Mouse (Mus musculus) adrenal gland, postnatal 4 days (tissue): ENCODE measurements around the gene Il2rb. TPM values are rescaled to one million over a fixed set of nuclear protein-coding genes. Genes with fewer than 3 reads are reported as not detected.

Source experiments
- DNase-seq, 2 experiments: peaks; one replicate each; pipeline ENCODE4 v3.0.0; 2021 to 2022; ENCODE audit warnings: low spot score in 2 of 2, mixed read lengths in 2 of 2
- total RNA-seq, 2 experiments: library from RNA; stranded (reverse); gene quantifications; 2 replicates each; pipeline ENCODE4 v1.2.3; 2021

The Il2rb gene
- total RNA-seq, 2 experiments from 2014 or later, result 0.64 to 1.3 TPM

- no peak for DNase-seq
These were observed 12.6 kb downstream of the Il2rb start for GRCm38 (mm10) chr15:78482518-78482917.

DNA sequence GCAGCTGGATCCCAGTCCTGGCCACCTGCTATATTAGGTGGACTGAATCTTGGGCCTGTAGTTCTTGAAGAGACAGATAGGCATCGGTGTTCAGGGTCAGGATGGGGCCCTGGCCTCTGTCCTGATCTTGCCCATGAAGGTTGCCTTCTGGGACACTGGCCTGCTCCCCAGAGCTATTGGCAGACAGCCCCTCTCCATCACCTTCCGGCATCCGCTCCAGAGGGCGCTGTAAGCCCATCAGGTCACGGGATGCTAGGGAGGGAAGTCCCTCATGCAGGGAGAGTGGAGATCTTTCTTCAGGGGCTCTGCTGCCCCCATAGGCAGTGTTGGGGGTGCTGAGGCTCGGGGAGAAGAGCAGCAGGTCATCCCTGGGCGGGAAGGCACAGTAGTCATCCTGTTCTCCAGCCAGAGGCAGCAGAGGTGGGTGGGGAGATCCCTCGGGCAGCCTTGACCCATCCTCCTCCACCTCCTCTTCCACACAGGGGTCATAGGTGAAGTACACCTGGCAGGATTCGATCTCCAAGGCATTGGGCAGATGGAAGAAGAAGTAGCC is 13.5 kb downstream of the Il2rb start:
- DNase-seq, result no peak

DNA sequence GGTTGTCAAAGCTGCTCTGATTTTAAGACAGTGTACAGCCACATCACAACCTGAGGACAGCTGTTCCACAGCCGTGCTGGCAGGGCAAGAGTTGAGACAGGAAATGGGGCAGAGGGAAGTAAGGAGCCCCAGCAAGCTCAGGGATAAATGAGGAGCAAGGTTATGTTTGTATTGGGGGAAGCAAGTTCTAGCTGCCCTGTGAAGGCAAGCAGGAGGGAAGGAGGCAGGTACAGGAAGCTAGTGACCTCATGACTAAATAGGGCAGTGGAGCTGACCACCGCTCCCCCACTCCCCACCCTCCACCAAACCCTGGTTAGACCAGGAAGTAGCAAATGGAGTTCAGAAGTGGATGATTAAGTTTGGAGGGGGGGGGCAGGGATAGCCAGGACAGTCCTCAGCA is 14.1 kb downstream of the Il2rb start:
- DNase-seq, result no peak

GRCm38 (mm10) chr15:78480111-78480510 is 15.0 kb downstream of the Il2rb start:
- no peak for DNase-seq

- no peak for DNase-seq
These were observed 15.6 kb downstream of the Il2rb start for GRCm38 (mm10) chr15:78479470-78479869.

DNA sequence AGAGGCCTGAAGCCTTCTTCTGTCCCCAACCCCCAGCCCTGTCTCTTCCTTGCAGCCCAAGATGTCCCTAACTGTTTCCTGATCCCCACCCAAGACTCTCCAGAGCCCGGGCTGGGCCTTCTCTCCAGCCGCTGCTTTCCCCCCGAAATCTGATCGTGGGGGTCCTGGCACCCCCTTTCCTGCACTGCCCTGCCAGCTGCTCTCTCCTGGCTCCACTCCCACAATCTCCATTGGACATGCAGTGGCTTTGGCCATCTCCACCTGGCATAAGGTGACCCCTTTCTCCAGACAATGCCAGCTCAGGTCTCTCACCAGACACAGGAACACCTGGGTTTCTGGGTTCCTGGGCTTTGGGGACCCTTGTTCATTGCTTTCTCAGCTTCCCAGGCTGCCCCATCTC is 17.0 kb downstream of the Il2rb start:
- DNase-seq, result no peak

- no peak for DNase-seq
These were observed 18.2 kb downstream of the Il2rb start for GRCm38 (mm10) chr15:78476878-78477277.

- no peak for DNase-seq
These were observed 19.5 kb downstream of the Il2rb start for GRCm38 (mm10) chr15:78475604-78476031.

GRCm38 (mm10) chr15:78473442-78473841 is 21.6 kb downstream of the Il2rb start:
- no peak for DNase-seq

DNA sequence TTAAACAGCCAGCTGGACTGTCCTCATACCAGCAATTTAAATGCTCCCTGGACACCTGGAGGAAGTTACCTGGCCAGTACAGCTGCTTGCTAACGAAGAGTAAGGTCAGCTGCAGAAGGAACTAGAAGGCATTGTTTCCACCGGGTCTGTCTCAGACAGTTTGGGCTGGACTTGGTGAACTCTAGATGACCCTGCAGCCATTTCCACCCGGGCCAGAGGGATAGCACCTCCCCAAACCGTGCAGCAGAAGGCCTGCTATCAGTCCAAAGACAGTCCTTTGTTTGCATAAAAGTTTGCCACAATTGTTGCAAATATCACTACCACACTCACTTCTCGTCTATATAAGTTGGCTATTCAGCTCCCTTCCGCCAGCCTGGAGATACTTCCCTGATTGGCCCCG is 23.2 kb downstream of the Il2rb start:
- no peak for DNase-seq

DNA sequence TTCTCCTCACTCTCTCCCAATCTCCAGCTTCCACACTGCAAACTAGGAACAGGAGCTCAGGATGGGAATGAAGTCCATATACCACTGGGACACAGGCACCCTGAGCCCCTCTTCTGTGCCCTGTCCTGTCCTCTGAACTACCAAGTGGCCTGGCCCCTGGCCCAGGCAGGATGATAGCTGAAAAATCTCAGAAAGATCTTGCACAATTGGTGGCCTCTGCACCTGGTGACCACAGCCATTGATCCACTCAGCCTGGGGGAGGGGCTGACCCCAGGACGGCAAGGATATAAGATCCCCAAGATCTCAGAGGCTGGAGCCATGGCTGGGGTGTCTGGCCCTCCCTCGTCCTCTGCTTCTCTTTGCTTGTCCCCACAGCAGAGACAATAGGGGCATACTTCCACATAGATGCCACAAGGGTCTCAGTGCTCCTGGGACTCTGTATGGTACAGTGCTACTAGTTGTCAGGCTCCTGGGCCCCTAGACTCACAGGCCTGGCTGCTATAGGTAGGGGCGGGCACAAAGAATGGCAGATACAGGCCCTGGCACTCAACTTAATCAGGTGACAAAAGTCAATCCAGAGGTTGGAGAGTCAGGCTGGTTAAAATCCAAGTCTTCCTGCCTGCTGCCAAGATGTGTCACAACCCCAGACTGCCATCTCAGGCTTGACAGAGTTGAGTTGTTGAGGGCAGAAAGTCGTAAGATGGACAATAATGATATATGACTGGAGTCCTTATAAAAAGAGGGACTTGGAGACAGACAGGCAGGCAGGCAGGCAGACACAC is 24.4 kb downstream of the Il2rb start:
- DNase-seq, result no peak

- no peak for DNase-seq
These were observed 26.6 kb downstream of the Il2rb start, which contains the start of gene Tmprss6 for GRCm38 (mm10) chr15:78468379-78468937. Gene Tmprss6, minus strand, starts transcription at chr15:78468634.

- no peak for DNase-seq
These were observed 27.5 kb downstream of the Il2rb start for GRCm38 (mm10) chr15:78467570-78467969.

- no peak for DNase-seq
These were observed 28.3 kb downstream of the Il2rb start for GRCm38 (mm10) chr15:78466809-78467208.

GRCm38 (mm10) chr15:78462981-78463380 is 32.1 kb downstream of the Il2rb start:
- DNase-seq, result no peak

DNA sequence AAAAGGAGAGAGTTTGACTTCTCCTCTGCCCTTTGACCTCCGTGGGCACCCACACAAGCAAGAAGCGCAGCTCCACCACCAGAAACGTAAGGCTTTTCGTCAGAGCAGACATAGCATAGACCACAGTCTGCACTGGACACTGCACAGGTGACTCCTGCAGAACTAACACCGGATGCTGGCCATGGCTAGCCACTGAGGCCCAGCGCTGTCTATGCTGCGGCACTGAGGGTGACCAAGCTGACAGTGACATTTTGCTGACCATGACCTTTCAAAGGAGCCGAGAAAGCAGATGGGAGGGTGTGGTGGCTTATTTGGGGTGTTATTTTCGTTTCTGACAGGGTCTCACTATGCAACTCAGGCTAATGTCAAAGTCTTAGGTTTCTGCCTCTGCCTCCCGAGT is 37.9 kb downstream of the Il2rb start:
- no peak for DNase-seq

GRCm38 (mm10) chr15:78456051-78456450 is 39.0 kb downstream of the Il2rb start:
- DNase-seq, result no peak

DNA sequence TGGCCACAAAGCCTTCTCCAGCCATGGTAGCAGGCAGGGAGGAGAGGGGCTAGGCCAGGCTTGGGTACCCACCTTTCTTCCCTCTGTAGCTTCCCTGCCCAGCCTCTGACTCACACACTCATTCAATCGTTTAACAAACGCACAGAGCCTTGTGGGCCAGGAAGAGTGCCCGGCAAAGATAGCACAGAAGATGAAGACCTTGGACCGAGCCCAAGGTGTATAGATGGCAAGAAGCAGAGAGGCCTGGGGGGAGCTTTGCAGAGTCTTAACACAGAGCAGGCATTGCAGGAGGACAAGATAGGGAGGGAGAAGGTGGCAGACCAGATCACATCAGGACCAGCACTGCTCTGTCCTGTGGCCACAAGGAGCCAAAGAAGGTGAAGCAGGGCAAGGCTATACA is 39.9 kb downstream of the Il2rb start:
- no peak for DNase-seq

DNA sequence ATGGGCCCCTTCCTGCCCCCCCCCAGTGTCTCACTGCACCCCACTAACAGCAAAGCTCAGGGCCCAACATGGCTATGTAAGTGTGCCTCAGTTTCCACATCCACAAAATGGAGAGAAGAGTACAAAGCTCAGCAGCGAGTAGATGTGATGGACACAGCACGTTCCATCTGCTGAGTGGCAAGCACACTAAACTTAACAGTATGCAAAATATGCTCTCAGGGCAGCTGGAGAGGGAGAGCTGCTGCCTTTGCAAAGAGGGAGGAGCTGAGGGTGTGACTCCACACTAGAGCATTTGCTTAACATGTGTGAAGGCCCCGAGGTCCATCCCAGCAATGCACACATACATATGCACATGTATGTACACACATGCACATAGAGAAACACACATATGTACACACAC is 42.1 kb downstream of the Il2rb start:
- no peak for DNase-seq

DNA sequence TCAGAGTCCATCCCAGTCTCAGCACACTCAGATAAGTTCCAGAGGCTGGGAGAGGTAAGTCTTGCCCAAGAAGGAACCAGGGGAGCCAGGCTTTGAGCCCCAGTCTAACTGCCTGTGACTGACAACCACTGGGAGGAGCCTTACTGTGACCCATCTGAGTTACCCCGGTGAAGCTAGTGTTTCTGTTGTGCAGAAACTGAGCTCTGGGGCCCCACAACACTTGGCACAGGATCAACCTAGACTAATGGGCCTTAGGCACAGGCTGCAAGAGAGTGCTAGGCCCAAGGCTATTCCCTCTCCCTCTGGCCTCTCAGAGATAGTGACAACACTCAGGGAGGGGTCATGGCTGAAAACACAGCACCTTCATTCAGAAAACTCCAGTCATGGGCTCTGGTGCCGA is 43.9 kb downstream of the Il2rb start:
- no peak for DNase-seq

DNA sequence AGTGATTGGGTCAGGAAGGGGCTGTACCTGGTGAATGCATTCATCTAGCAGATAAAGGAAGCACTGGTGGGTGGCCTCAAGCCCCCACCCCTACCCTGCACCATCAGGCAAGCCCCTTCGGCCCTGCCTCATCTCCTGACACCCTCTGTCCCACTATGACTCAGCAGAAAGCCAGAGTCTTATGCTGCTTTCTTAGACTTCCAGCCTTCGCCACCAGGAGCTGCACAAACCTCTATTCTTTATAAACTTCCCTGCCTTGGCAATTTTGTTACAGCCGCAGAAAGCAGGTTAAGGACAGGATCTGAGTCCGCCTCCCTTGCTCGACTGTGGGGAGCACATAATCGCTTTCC is 44.7 kb downstream of the Il2rb start:
- DNase-seq, result no peak

DNA sequence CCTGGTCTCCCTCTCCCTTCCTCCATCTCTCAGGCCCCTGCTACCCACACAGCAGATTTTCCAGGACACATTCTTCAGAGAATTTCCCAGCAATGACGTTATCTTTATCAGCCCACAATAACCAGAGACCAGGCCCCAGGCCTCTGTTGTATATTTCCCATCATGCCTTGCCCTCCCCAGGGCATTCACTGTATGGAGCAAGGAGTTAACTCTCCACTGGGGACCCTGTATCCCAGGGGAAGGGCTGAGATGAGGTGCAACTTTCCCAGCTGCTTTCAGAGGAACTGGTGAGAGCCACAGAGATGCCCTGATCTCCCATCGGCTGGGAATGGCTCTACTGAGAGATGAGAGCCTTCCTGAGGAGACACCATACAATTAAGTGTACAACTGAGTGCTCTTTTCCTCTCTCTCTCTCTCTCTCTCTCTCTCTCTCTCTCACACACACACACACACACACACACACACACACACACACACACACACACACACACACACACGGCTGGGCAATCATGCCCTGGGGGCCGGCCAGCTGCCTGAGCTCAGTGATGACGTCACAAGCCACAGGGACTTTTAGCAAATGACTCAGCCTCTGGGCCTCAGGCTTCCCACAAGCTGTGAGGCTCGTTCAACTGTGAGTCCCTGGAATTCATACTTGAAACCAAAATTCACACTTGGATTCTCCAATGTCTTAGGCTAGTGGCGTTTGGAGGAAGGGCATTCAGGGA is 45.2 kb downstream of the Il2rb start:
- DNase-seq, result no peak
